Mouse (Mus musculus): ENCODE results near the gene Atl2. TPM values are rescaled to one million over a fixed set of nuclear protein-coding genes. Genes with fewer than 3 reads are reported as not detected.

Gene Atl2
- polyA plus RNA-seq, 1 experiment from 2014 or later = 40.8 TPM

- peak overlapping the region; percentile 38 for H3K4me2 ChIP-seq (ENCODE audit: low read depth, low read length)
- H3K36me3 ChIP-seq (replicated peaks; ENCODE audit: insufficient read depth, low read length) = no peaks in the 10 kb centered on the region
- H3K4me1 ChIP-seq (ENCODE audit: insufficient read depth) = peaks cover 34% of the 10 kb centered on the region
- peak overlapping the region; percentile 94 for H3K27ac ChIP-seq (ENCODE audit: low read depth)
- DNase-seq (peak; percentile 80), ATAC-seq (peak; percentile 97)
- TF ChIP-seq CTCF (IDR thresholded peaks at IDR 0.05; ENCODE audit: low read depth) (no peak), EP300 (IDR thresholded peaks at IDR 0.05; ENCODE audit: low read depth) (peak; percentile 94)
- H3K27me3 ChIP-seq (ENCODE audit: insufficient read depth, low read length) = no peaks in the 10 kb centered on the region
- no peaks in the 10 kb centered on the region for H3K9me3 ChIP-seq (ENCODE audit: low read length)
- WGBS (ENCODE audit: insufficient replicate concordance) = 14% methylated on average over 9 of the region's 9 CpGs
- no peak overlapping the region for H3K4me3 ChIP-seq (ENCODE audit: low read depth, low read length)
- no peak overlapping the region for H3K9ac ChIP-seq (replicated peaks)
Observed at GRCm38 (mm10) chr17:79918484-79919004, 22.6 kb upstream of the Atl2 start.

GRCm38 (mm10) chr17:79916996-79917395 lies 21.1 kb upstream of the Atl2 start:
- WGBS (ENCODE audit: insufficient replicate concordance) = 49% methylated on average over 9 of the region's 9 CpGs
- DNase-seq = no peak
- Histone ChIP-seq H3K9ac (replicated peaks) (no peak overlapping the region), H3K4me1 (ENCODE audit: insufficient read depth) (peaks cover 34% of the 10 kb centered on the region), H3K9me3 (ENCODE audit: low read length) (no peaks in the 10 kb centered on the region), H3K27ac (ENCODE audit: low read depth) (no peak overlapping the region), H3K4me2 (ENCODE audit: low read depth, low read length) (no peak overlapping the region), H3K27me3 (ENCODE audit: insufficient read depth, low read length) (no peaks in the 10 kb centered on the region), H3K36me3 (replicated peaks; ENCODE audit: insufficient read depth, low read length) (no peaks in the 10 kb centered on the region), H3K4me3 (ENCODE audit: low read depth, low read length) (no peak overlapping the region)
- ATAC-seq = no peak
- TF ChIP-seq CTCF (IDR thresholded peaks at IDR 0.05; ENCODE audit: low read depth) = no peak
- no peak for TF ChIP-seq EP300 (IDR thresholded peaks at IDR 0.05; ENCODE audit: low read depth)

- ATAC-seq = no peak
- H3K4me2 ChIP-seq (ENCODE audit: low read depth, low read length) = no peak overlapping the region
Observed at GRCm38 (mm10) chr17:79912174-79912573, 16.3 kb upstream of the Atl2 start.

GRCm38 (mm10) chr17:79911718-79912117 lies 15.8 kb upstream of the Atl2 start:
- H3K4me3 ChIP-seq (ENCODE audit: low read depth, low read length) = no peak overlapping the region
- H3K4me1 ChIP-seq (ENCODE audit: insufficient read depth) = peaks cover under 1% of the 10 kb centered on the region
- no peaks in the 10 kb centered on the region for H3K9me3 ChIP-seq (ENCODE audit: low read length)
- no peak overlapping the region for H3K4me2 ChIP-seq (ENCODE audit: low read depth, low read length)
- WGBS (ENCODE audit: insufficient replicate concordance) = 53% methylated on average over 3 of the region's 3 CpGs
- no peaks in the 10 kb centered on the region for H3K27me3 ChIP-seq (ENCODE audit: insufficient read depth, low read length)
- no peak overlapping the region for H3K9ac ChIP-seq (replicated peaks)
- DNase-seq (no peak), ATAC-seq (no peak)
- TF ChIP-seq CTCF (IDR thresholded peaks at IDR 0.05; ENCODE audit: low read depth) = no peak
- TF ChIP-seq EP300 (IDR thresholded peaks at IDR 0.05; ENCODE audit: low read depth) = peak; percentile 41; the same call in 1 of the 2 replicates
- H3K27ac ChIP-seq (ENCODE audit: low read depth) = no peak overlapping the region
- no peaks in the 10 kb centered on the region for H3K36me3 ChIP-seq (replicated peaks; ENCODE audit: insufficient read depth, low read length)

More at GRCm38 (mm10) chr17:79912174-79912573, 16.3 kb upstream of the Atl2 start:
- no peak overlapping the region for H3K27ac ChIP-seq (ENCODE audit: low read depth)
- no peaks in the 10 kb centered on the region for H3K9me3 ChIP-seq (ENCODE audit: low read length)
- TF ChIP-seq EP300 (IDR thresholded peaks at IDR 0.05; ENCODE audit: low read depth) (0 out of 2 replicates have a peak, but pooled peaks have one; percentile 2), CTCF (IDR thresholded peaks at IDR 0.05; ENCODE audit: low read depth) (no peak)
- H3K4me3 ChIP-seq (ENCODE audit: low read depth, low read length) = no peak overlapping the region
- H3K27me3 ChIP-seq (ENCODE audit: insufficient read depth, low read length) = no peaks in the 10 kb centered on the region
- H3K9ac ChIP-seq (replicated peaks) = no peak overlapping the region
- no peaks in the 10 kb centered on the region for H3K36me3 ChIP-seq (replicated peaks; ENCODE audit: insufficient read depth, low read length)
- peaks cover 5% of the 10 kb centered on the region for H3K4me1 ChIP-seq (ENCODE audit: insufficient read depth)
- DNase-seq = no peak
- 35% methylated on average over 2 of the region's 2 CpGs for WGBS (ENCODE audit: insufficient replicate concordance)

GRCm38 (mm10) chr17:79909571-79909970 lies 13.6 kb upstream of the Atl2 start:
- Histone ChIP-seq H3K27ac (ENCODE audit: low read depth) (no peak overlapping the region), H3K9ac (replicated peaks) (no peak overlapping the region), H3K4me3 (ENCODE audit: low read depth, low read length) (no peak overlapping the region), H3K4me2 (ENCODE audit: low read depth, low read length) (no peak overlapping the region), H3K27me3 (ENCODE audit: insufficient read depth, low read length) (no peaks in the 10 kb centered on the region), H3K9me3 (ENCODE audit: low read length) (no peaks in the 10 kb centered on the region), H3K36me3 (replicated peaks; ENCODE audit: insufficient read depth, low read length) (no peaks in the 10 kb centered on the region), H3K4me1 (ENCODE audit: insufficient read depth) (no peaks in the 10 kb centered on the region; the same call in 1 of the 2 replicates)
- WGBS (ENCODE audit: insufficient replicate concordance) = 70% methylated on average over 12 of the region's 12 CpGs
- DNase-seq = no peak
- TF ChIP-seq CTCF (IDR thresholded peaks at IDR 0.05; ENCODE audit: low read depth) = no peak
- TF ChIP-seq EP300 (IDR thresholded peaks at IDR 0.05; ENCODE audit: low read depth) = no peak
- ATAC-seq = no peak

GRCm38 (mm10) chr17:79907698-79908097 lies 11.8 kb upstream of the Atl2 start:
- H3K36me3 ChIP-seq (replicated peaks; ENCODE audit: insufficient read depth, low read length) = no peaks in the 10 kb centered on the region
- no peak overlapping the region for H3K4me2 ChIP-seq (ENCODE audit: low read depth, low read length)
- H3K9me3 ChIP-seq (ENCODE audit: low read length) = no peaks in the 10 kb centered on the region
- 68% methylated on average over 4 of the region's 4 CpGs for WGBS (ENCODE audit: insufficient replicate concordance)
- DNase-seq = no peak
- no peaks in the 10 kb centered on the region for H3K27me3 ChIP-seq (ENCODE audit: insufficient read depth, low read length)
- no peak overlapping the region for H3K9ac ChIP-seq (replicated peaks)
- H3K4me1 ChIP-seq (ENCODE audit: insufficient read depth) = no peaks in the 10 kb centered on the region; the same call in 1 of the 2 replicates
- TF ChIP-seq CTCF (IDR thresholded peaks at IDR 0.05; ENCODE audit: low read depth) = no peak
- TF ChIP-seq EP300 (IDR thresholded peaks at IDR 0.05; ENCODE audit: low read depth) = no peak
- no peak overlapping the region for H3K4me3 ChIP-seq (ENCODE audit: low read depth, low read length)
- no peak for ATAC-seq
- no peak overlapping the region for H3K27ac ChIP-seq (ENCODE audit: low read depth)
